Mouse (Mus musculus) A20 (cell line): ENCODE results near the gene Btbd16.

Experiments
- DNase-seq: peaks from one replicate; pipeline ENCODE4 v3.0.0-alpha.2; 2011; ENCODE audit warnings: low read depth, low spot score

Gene Btbd16

GRCm38 (mm10) chr7:130768151-130768550, 5.7 kb upstream of the Btbd16 start:
- no peak for DNase-seq

- DNase-seq: peak; percentile 81
Observed at GRCm38 (mm10) chr7:130770707-130771106, 3.2 kb upstream of the Btbd16 start.

GRCm38 (mm10) chr7:130773171-130773830, 568 bp upstream of the Btbd16 start:
- DNase-seq: peak; percentile 64

GRCm38 (mm10) chr7:130780866-130781419, 7.1 kb downstream of the Btbd16 start:
- DNase-seq: no peak

- no peak for DNase-seq
Observed at GRCm38 (mm10) chr7:130782501-130783050, 8.7 kb downstream of the Btbd16 start.

GRCm38 (mm10) chr7:130785923-130786575, 12.2 kb downstream of the Btbd16 start:
- DNase-seq: no peak

- DNase-seq: no peak
Observed at GRCm38 (mm10) chr7:130786708-130787107, 12.8 kb downstream of the Btbd16 start.

GRCm38 (mm10) chr7:130787537-130787936, 13.7 kb downstream of the Btbd16 start:
- no peak for DNase-seq

GRCm38 (mm10) chr7:130788950-130789349, 15.1 kb downstream of the Btbd16 start:
- DNase-seq: no peak

- DNase-seq: peak; percentile 52
Observed at GRCm38 (mm10) chr7:130789456-130789855, 15.6 kb downstream of the Btbd16 start.

- no peak for DNase-seq
Observed at GRCm38 (mm10) chr7:130793671-130794070, 19.8 kb downstream of the Btbd16 start.

GRCm38 (mm10) chr7:130796786-130797185, 22.9 kb downstream of the Btbd16 start:
- DNase-seq: peak; percentile 68

GRCm38 (mm10) chr7:130797524-130797923, 23.7 kb downstream of the Btbd16 start:
- DNase-seq: no peak

- DNase-seq: no peak
Observed at GRCm38 (mm10) chr7:130799418-130799817, 25.5 kb downstream of the Btbd16 start.

GRCm38 (mm10) chr7:130800681-130801080, 26.8 kb downstream of the Btbd16 start:
- DNase-seq: peak; percentile 58

- peak; percentile 49 for DNase-seq
Observed at GRCm38 (mm10) chr7:130801811-130802210, 27.9 kb downstream of the Btbd16 start.

GRCm38 (mm10) chr7:130803251-130803825, 29.5 kb downstream of the Btbd16 start:
- no peak for DNase-seq

GRCm38 (mm10) chr7:130804991-130805390, 31.1 kb downstream of the Btbd16 start:
- no peak for DNase-seq

- no peak for DNase-seq
Observed at GRCm38 (mm10) chr7:130807749-130808148, 33.9 kb downstream of the Btbd16 start.

- no peak for DNase-seq
Observed at GRCm38 (mm10) chr7:130808694-130809093, 34.8 kb downstream of the Btbd16 start.

- DNase-seq: no peak
Observed at GRCm38 (mm10) chr7:130810238-130810637, 36.4 kb downstream of the Btbd16 start.

GRCm38 (mm10) chr7:130812407-130812806, 38.5 kb downstream of the Btbd16 start:
- DNase-seq: peak; percentile 85
